Mouse (Mus musculus): ENCODE data around the gene Pde7b.
A peak's percentile ranks its signal among the peaks of the same experiment; 100 is the strongest.

DNA sequence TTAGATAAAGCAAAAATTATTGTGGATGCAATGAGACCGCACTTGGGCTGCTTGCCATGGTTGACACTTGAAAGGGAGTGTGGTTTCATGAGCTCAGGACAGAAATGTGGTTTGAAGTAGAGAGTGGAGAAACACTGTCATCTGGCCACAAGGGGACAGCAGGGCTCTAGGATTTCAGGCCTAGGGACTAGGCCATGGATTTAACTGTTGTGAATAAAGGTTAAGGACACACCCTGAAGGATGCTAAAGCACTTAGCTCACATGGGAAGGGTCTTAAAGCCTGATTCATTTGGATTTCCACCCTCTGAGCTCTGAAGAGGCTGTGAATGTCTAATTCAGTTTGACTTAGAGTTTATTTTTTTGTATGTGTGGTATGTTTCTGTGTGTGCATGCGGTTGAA lies 319.4 kb downstream of the Pde7b start:
- TF ChIP-seq CTCF (IDR thresholded peaks at IDR 0.05) (peak; percentile 99), EP300 (IDR thresholded peaks at IDR 0.05; ENCODE audit: insufficient read depth, low read depth, low read length) (peak; percentile 93)
